Mouse (Mus musculus) hindlimb bud, embryonic 11.5 days (tissue): ENCODE measurements around the gene Pemt.
"Not testable (repeated sequence)": the region's sequence is repeated elsewhere in the genome, so short reads cannot be mapped to it uniquely, and the experiment has no call there.

Source experiments
- DNase-seq: peaks from one replicate; pipeline ENCODE4 v3.0.0-alpha.2; 2012; ENCODE audit warnings: low read depth, low spot score; ENCODE audit errors: extremely low spot score

Pemt gene

DNA sequence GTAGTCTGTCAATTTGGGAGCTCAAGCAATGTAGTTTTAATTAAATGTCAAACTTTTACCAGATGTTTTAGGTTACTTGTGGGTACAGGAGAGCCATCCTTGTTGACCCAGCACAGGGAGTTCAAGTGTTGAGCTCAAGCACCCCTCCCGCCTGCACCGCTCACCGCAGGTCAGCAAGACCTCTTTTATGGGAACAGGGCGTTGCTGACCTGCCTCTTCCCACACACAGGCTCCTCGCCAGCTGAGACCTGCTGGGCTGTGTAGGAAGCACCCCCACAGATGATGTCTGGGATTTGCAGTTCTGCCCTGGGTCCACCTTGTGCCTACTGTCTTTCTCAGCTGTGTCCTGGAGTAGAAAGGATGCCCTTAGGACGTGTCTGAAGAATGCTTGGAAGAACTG, 89.5 kb downstream of the Pemt start:
- DNase-seq = no peak

DNA sequence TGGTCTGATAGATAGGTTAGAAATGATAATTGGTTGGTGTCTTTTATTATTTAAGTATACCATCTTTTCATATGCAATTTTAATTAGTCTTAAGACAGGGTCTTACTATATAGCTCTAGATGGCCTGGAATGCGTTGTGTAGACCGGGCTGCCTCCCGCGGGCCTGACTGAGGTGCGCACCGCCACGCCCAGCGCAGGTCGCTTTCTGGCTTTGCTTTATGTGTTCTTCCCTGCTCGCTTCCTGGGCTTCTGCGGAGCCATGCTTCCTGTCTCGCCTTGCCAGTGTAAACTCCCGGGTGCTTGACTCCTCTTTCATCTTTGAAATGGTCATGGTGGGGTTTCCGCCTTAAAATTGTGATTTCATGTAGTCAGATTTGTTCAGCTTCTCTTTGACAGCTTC, 93.4 kb downstream of the Pemt start:
- DNase-seq = no peak

DNA sequence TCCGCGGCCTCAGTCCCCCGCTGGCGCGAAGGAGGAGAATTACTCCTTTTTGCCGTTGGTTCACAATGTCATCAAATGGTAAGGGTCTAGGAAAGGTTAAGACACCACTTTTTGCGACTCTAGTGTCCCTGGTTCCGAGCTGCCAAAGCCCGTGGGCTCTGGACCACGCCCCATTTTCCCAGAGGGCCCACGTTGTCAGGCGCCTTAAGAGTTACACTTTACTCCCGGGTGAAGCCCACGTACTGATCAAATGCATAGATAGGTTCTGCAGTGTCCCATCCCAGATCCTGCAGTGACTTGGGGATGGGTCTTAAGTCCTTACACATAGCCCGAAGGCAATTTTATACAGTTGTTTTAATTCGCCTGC, 97.9 kb downstream of the Pemt start:
- no peak for DNase-seq

DNA sequence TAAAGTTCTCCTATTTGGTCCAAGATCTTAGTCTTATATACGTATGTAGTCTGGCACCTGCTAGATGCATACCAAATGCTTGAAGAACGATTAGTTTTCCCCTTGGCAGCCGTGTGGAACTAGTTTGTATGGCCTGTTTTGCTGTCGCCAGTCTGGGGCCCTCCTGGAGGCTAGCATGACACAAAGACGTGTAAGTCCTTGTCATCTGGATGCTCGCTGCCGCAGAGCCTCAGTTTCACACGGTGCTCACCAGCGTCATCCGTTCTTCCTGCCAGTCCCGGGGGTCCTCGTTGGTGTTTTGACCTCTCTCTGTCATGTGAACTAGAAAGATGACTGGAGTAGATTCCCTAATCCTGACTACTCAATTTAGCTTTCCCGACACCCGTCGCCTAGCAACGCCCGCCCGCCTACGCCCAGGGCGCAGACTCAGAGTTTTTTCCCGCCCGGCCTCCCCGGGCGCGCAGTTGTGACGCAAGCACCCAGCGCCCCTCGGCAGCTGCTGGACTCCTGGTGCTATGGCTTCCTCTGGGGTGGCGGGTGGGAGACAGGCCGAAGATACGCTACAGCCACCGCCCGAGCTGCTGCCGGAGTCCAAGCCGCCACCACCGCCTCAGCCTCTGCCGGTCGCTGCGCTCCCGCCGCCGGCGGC, 98.4 kb downstream of the Pemt start, which contains the start of gene Med9:
Gene Med9, plus strand, starts transcription at position 455 of the 649 bp plus-strand sequence.
- DNase-seq = no peak

DNA sequence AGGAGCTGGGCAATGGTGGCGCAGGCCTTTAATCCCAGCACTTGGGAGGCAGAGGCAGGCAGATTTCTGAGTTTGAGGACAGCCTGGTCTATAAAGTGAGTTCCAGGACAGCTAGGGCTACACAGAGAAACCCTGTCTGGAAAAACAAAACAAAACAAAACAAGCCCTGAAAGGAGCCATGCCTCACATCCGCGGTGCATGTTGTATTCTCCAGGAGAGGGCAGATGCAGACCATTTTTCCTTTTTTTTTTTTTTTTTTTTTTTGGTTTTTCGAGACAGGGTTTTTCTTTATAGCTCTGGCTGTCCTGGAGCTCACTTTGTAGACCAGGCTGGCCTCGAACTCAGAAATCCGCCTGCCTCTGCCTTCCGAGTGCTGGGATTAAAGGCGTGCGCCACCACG, 101.4 kb downstream of the Pemt start:
- not testable (repeated sequence) for DNase-seq

DNA sequence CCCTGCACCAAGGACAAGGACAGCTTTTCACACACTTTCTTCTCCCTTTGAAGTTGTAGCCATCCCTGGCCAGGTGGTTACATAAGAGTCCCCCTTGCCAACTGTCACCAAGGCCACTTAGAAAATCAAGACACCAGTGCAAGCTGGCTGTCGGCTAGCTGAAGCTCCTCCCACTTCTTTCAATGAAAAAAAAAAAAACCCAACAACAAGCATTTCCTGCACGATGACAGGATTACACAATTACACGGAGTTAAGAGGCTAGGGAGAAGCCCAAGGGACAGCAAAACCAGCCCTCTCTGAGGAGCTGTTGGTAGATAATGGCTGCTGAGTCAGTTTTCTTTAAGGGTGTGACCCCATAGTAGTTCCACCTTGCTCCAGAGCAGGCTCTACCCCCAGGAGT, 104.9 kb downstream of the Pemt start:
- no peak for DNase-seq

DNA sequence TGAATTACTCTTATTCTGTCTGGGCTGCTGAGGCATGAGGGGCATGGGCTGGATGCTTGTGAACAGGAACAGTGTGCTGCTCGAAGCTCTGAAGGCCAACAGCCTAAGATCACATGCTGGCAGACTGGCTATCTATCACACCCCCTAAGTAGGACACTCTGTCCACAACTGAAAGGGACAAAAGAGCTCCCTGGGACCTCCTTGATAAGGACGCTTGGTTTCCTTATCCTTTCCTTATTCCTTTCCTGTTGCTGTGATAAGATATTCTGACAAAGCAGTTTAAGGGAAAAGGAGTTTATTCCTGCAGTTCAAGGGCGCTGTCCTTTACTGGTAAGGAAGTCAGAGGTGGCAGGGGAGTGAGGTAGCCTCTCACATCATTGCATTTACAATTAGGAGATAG, 105.6 kb downstream of the Pemt start:
- DNase-seq = no peak

DNA sequence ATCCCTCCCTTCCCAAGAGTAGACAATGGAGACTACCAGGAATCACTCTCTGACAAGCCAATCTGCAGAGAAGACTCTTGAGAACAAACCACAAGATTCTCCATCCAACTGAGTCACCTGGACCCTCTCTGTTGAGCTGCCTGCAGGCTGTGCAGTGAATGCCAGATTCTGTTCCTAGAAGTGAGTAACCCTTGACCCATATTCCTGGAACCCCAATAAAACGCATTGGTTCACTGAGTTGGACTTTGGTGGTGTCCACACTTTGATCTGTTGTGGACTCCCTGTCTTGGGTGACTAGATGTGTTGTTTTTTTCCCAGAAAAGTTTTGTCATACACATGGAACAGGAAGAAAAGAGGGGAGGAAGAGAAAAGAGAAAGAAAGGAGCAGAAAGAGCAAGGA, 106.5 kb downstream of the Pemt start:
- DNase-seq = no peak

DNA sequence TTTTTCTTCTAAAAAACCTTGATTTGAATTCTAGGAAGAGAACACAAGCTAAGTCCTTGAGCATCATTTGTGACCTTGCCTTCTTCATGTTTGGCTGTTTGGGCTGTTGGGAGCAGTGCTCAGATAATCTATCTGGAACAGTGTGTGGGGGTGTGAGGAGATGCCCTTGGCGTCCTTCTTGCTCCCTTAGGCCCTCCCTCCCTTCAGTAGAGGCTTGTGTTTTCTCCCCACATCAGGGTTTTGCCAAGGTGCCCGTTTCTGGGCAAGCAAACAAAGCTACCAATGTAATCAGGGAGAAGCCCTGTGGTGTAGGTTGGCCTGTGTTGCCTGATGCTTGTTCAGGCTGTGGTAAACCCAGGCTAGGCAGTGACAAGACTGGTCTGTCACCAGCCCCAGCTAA, 108.7 kb downstream of the Pemt start:
- no peak for DNase-seq

DNA sequence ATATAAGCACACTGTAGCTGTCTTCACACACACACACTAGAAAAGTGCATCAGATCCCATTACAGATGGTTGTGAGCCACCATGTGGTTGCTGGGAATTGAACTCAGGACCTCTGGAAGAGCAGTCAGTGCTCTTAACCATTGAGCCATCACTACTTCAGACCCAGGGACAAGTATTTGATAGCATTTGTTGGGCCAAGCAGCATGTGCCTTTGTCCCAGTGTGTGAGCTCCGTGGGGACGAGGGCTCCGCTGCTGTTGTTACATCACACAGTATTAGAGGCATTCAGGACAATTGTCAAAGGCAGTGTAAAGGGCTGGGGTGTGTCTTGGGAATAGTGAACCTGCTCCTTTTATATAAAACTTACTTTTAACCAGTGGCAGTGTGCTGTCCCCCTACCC, 109.3 kb downstream of the Pemt start:
- DNase-seq = no peak

DNA sequence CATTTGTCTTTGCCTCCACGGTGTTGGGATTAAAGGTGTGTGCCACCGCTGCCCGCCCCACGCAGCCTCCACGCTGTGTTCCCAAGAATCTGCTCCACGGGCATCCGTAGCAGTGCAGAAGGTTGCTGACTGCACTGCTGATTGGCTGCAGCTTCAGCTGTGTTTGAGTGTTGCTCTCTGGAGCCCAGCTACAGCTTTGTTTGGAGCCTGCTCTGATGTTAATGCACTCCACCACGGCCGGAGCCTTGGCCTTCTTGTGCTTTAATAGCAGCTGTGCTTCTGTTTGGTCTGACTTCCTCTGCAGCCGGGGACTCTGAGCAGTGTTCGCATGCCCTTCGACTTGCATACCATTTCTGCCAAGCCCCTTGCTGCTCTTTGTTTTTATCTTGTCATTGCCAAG, 112.3 kb downstream of the Pemt start:
- no peak for DNase-seq

DNA sequence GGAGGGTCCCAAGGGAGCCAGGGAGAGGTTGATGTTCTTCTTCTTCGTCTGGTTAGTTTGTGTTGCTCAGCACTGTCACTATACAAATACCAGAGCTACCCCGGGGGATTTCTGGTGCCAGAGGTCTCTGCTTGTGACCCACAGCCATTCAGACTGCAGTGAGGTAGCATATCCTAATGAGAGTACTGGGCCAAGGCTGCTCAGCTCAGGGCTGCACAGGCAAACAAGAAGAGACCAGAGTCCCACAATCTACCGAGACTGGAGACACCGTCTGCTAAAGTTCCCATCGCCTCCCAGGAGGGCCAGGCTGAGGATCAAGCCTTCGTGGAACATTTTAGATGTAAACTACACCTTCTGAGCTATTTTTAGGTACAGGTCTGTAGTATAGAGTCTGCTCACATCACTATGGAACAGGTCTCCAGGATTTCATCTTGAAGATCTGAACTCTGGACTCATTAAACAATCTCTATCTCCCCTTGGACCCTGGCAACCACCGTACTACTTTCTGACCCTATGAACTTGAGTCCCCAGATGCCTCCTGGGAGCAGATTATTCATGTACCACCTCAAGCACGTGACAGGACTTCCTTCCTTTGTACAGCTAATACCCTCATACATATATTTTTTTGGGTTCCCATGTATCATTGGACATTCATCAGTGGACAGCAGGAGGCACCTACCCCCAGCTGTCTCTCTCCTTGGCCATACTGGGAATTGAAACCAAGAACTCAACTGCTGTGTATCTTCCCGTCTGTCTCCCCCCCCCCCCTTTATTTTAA, 113.5 kb downstream of the Pemt start:
- no peak for DNase-seq

DNA sequence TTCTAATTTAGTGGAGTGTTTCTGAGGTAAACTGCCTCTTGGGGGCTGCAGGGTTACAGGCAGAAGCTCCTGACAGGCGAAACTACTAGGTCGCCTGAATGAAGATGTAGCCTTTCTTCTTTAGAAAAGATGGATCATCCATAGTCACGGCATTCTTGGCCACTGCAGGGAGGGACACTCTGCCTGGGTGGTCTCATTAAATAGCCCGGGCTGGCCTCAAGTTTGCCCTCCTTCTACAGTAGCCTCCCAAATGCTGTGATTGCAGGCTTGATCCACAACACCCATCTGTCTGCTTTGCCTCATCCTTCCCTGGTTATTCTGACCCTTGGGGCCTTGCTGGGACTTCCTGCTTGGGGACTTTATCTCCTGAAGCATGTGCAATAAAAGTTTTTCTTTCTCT, 116.3 kb downstream of the Pemt start:
- no peak for DNase-seq

DNA sequence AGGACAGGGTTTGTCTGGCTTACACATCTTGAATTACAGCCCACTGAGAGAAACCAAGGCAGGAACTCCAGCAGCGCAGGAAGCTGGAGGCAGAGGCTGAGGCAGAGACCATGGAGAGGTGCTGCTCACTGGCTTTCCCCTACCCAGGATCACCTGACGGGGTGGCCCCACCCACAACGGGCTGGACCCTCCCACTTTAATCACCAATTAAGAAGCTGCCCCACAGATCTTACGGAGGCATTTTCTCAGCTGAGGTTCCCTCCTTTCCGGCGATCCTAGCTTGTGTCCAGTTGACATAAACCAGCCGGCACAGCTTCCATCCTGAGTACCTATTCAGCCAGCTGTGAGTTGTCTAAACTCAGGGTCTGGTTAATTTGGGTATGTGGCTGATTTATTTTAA, 125.0 kb downstream of the Pemt start:
- DNase-seq = no peak
